Mouse (Mus musculus) intestine, postnatal 0 days (tissue): ENCODE measurements around the gene Dcaf6. TPM values are rescaled to one million over a fixed set of nuclear protein-coding genes. Genes with fewer than 3 reads are reported as not detected.

Experiments used
- ATAC-seq: fragments of 200-750 bp; cut with Nextera tagmentation; 2 replicates; pipeline ENCODE4 v1.8.0; 2017; ENCODE audit warnings: mild to moderate bottlenecking, moderate TSS enrichment, moderate library complexity
- H3K27ac ChIP-seq: fragments of 300-500 bp; sonication (generic); 2 replicates; pipeline ENCODE4 v1.5.1; 2014; ENCODE audit warnings: mild to moderate bottlenecking, low read depth, low read length, moderate library complexity
- H3K27me3 ChIP-seq: fragments of 300-500 bp; sonication (generic); replicated peaks from 2 replicates; pipeline ENCODE4 v1.6.1; 2014; ENCODE audit warnings: low read length, mixed read lengths; ENCODE audit not compliant: control insufficient read depth, insufficient read depth
- H3K36me3 ChIP-seq: fragments of 300-500 bp; sonication (generic); 2 replicates; pipeline ENCODE4 v1.6.1; 2014; ENCODE audit warnings: mild to moderate bottlenecking, moderate library complexity; ENCODE audit not compliant: control insufficient read depth, insufficient read depth
- H3K4me1 ChIP-seq: fragments of 300-500 bp; sonication (generic); replicated peaks from 2 replicates; pipeline ENCODE4 v1.6.1; 2014; ENCODE audit warnings: antibody characterized with exemption, low read length, mixed read lengths; ENCODE audit not compliant: control insufficient read depth, insufficient read depth
- H3K4me2 ChIP-seq: fragments of 300-500 bp; sonication (generic); replicated peaks from 2 replicates; pipeline ENCODE4 v1.6.1; 2014; ENCODE audit warnings: low read depth, mild to moderate bottlenecking, moderate library complexity
- H3K4me3 ChIP-seq: fragments of 300-500 bp; sonication (generic); 2 replicates; pipeline ENCODE4 v1.5.1; 2014; ENCODE audit warnings: low read depth, low read length
- H3K9ac ChIP-seq: fragments of 300-500 bp; sonication (generic); 2 replicates; pipeline ENCODE4 v1.6.1; 2014; ENCODE audit warnings: mild to moderate bottlenecking, low read depth, low read length
- H3K9me3 ChIP-seq: fragments of 300-500 bp; sonication (generic); 2 replicates; pipeline ENCODE4 v1.6.1; 2016; ENCODE audit warnings: mixed run types; ENCODE audit not compliant: control insufficient read depth
- CTCF ChIP-seq: sonication (generic); IDR thresholded peaks from 2 replicates; pipeline ENCODE4 v1.5.1; 2016; ENCODE audit warnings: low read depth, mild to moderate bottlenecking, control low read depth, antibody characterized with exemption, moderate library complexity
- WGBS: fragments of 180-500 bp; shearing (Covaris S2); extraction: QIAGEN DNeasy Blood & Tissue Kit; methylation state at CpG from one replicate; pipeline ENCODE4 v1.1.7; 2014; 5-methylcytosine and 5-hydroxymethylcytosine counted together
- polyA plus RNA-seq: library from polyadenylated mRNA; unstranded; fragments of >200 nt; fragmentation: Nextera tagmentation; extraction: Ambion mirVana; gene quantifications from 2 replicates; pipeline ENCODE4 v1.2.1, GENCODE M21; 2015

Gene Dcaf6
- polyA plus RNA-seq, 1 experiment from 2014 or later = 8.2 TPM

- WGBS = 91% methylated on average over 8 of the region's 8 CpGs
- no peak for TF ChIP-seq CTCF
- ATAC-seq = no peak
- no peak within 1 kb of the TSS for H3K4me3 ChIP-seq
- no peaks in the 10 kb centered on the region for H3K4me1 ChIP-seq
- H3K36me3 ChIP-seq = peaks cover 20% of the 10 kb centered on the region
- H3K27ac ChIP-seq = no peak within 1 kb of the TSS
- no peaks in the 10 kb centered on the region for H3K27me3 ChIP-seq
- no peaks in the 10 kb centered on the region for H3K9me3 ChIP-seq
- no peak within 1 kb of the TSS for H3K4me2 ChIP-seq
- no peak within 1 kb of the TSS for H3K9ac ChIP-seq
Measured at GRCm38 (mm10) chr1:165484688-165485233, 24.5 kb upstream of the Dcaf6 start, which contains the start of gene Adcy10. TSS of gene Adcy10 (plus strand) at chr1:165485183.

GRCm38 (mm10) chr1:165471490-165471889 lies 11.2 kb upstream of the Dcaf6 start:
- 95% methylated on average over 1 of the region's 1 CpGs for WGBS
- ATAC-seq = no peak
- H3K27me3 ChIP-seq = no peaks in the 10 kb centered on the region
- no peaks in the 10 kb centered on the region for H3K9me3 ChIP-seq
- H3K4me2 ChIP-seq = no peak overlapping the region
- no peaks in the 10 kb centered on the region for H3K4me1 ChIP-seq
- no peak overlapping the region for H3K27ac ChIP-seq
- H3K36me3 ChIP-seq = no peaks in the 10 kb centered on the region
- no peak overlapping the region for H3K4me3 ChIP-seq
- no peak overlapping the region for H3K9ac ChIP-seq
- no peak for TF ChIP-seq CTCF

GRCm38 (mm10) chr1:165469717-165470116 lies 9.4 kb upstream of the Dcaf6 start:
- Histone ChIP-seq H3K27me3 (no peaks in the 10 kb centered on the region), H3K36me3 (no peaks in the 10 kb centered on the region), H3K4me2 (no peak overlapping the region), H3K4me1 (no peaks in the 10 kb centered on the region), H3K9ac (no peak overlapping the region), H3K27ac (no peak overlapping the region), H3K9me3 (no peaks in the 10 kb centered on the region), H3K4me3 (no peak overlapping the region)
- TF ChIP-seq CTCF = no peak
- ATAC-seq = no peak

- H3K4me3 ChIP-seq = no peak overlapping the region
- no peaks in the 10 kb centered on the region for H3K9me3 ChIP-seq
- H3K36me3 ChIP-seq = no peaks in the 10 kb centered on the region
- no peaks in the 10 kb centered on the region for H3K4me1 ChIP-seq
- ATAC-seq = no peak
- no peak overlapping the region for H3K4me2 ChIP-seq
- TF ChIP-seq CTCF = no peak
- H3K9ac ChIP-seq = no peak overlapping the region
- no peak overlapping the region for H3K27ac ChIP-seq
- H3K27me3 ChIP-seq = no peaks in the 10 kb centered on the region
Measured at GRCm38 (mm10) chr1:165468971-165469370, 8.7 kb upstream of the Dcaf6 start.

- H3K36me3 ChIP-seq = no peaks in the 10 kb centered on the region
- H3K4me3 ChIP-seq = no peak overlapping the region
- H3K9ac ChIP-seq = no peak overlapping the region
- no peaks in the 10 kb centered on the region for H3K27me3 ChIP-seq
- no peaks in the 10 kb centered on the region for H3K4me1 ChIP-seq
- TF ChIP-seq CTCF = no peak
- no peak for ATAC-seq
- no peak overlapping the region for H3K4me2 ChIP-seq
- 39% methylated on average over 3 of the region's 3 CpGs for WGBS
- no peaks in the 10 kb centered on the region for H3K9me3 ChIP-seq
- no peak overlapping the region for H3K27ac ChIP-seq
Measured at GRCm38 (mm10) chr1:165464574-165464973, 4.3 kb upstream of the Dcaf6 start.

GRCm38 (mm10) chr1:165462861-165463260 lies 2.6 kb upstream of the Dcaf6 start:
- Histone ChIP-seq H3K4me3 (no peak overlapping the region), H3K9me3 (no peaks in the 10 kb centered on the region), H3K9ac (no peak overlapping the region), H3K4me2 (no peak overlapping the region), H3K4me1 (no peaks in the 10 kb centered on the region), H3K27ac (no peak overlapping the region), H3K27me3 (no peaks in the 10 kb centered on the region), H3K36me3 (no peaks in the 10 kb centered on the region)
- TF ChIP-seq CTCF = no peak
- 69% methylated on average over 1 of the region's 1 CpGs for WGBS
- no peak for ATAC-seq

- peak overlapping the region; percentile 97 for H3K4me3 ChIP-seq
- no peaks in the 10 kb centered on the region for H3K9me3 ChIP-seq
- peak overlapping the region; percentile 95 for H3K27ac ChIP-seq
- WGBS = 1% methylated on average over 9 of the region's 9 CpGs
- TF ChIP-seq CTCF = no peak
- no peaks in the 10 kb centered on the region for H3K4me1 ChIP-seq
- ATAC-seq = no peak
- no peaks in the 10 kb centered on the region for H3K36me3 ChIP-seq
- no peaks in the 10 kb centered on the region for H3K27me3 ChIP-seq
- peak overlapping the region; percentile 85 for H3K9ac ChIP-seq
- H3K4me2 ChIP-seq = peak overlapping the region; percentile 81
Measured at GRCm38 (mm10) chr1:165461681-165462080, 1.4 kb upstream of the Dcaf6 start.
